Mouse (Mus musculus): Measurements from ENCODE around the gene Ube2d3. TPM values are rescaled to one million over a fixed set of nuclear protein-coding genes. Genes with fewer than 3 reads are reported as not detected.
"Not testable (repeated sequence)": the region's sequence is repeated elsewhere in the genome, so short reads cannot be mapped to it uniquely, and the experiment has no call there.

Ube2d3 gene
- total RNA-seq, 4 experiments from 2014 or later = 303 to 346 (median 323) TPM

- DNase-seq (ENCODE audit: low spot score in 2 of 2) = no peak
Measured at GRCm38 (mm10) chr3:135436901-135437616, 890 bp upstream of the Ube2d3 start.

- DNase-seq (ENCODE audit: low spot score in 2 of 2) = peak; percentile 90 to 93
Measured at GRCm38 (mm10) chr3:135438531-135438912, 573 bp downstream of the Ube2d3 start.

GRCm38 (mm10) chr3:135438913-135439531 lies 1.1 kb downstream of the Ube2d3 start:
- DNase-seq (ENCODE audit: low spot score in 2 of 2) = peak; percentile 64 to 74

GRCm38 (mm10) chr3:135439651-135440050 lies 1.7 kb downstream of the Ube2d3 start:
- DNase-seq (ENCODE audit: low spot score in 2 of 2) = no peak

- DNase-seq (ENCODE audit: low spot score in 2 of 2) = no peak
Measured at GRCm38 (mm10) chr3:135440221-135440620, 2.3 kb downstream of the Ube2d3 start.

- DNase-seq (ENCODE audit: low spot score in 2 of 2) = no peak
Measured at GRCm38 (mm10) chr3:135440621-135441020, 2.7 kb downstream of the Ube2d3 start.

GRCm38 (mm10) chr3:135444930-135445329 lies 7.0 kb downstream of the Ube2d3 start:
- no peak for DNase-seq (ENCODE audit: low spot score in 2 of 2)

- DNase-seq (ENCODE audit: low spot score in 2 of 2) = no peak
Measured at GRCm38 (mm10) chr3:135458981-135459380, 21.0 kb downstream of the Ube2d3 start.

- DNase-seq (ENCODE audit: low spot score in 2 of 2) = no peak
Measured at GRCm38 (mm10) chr3:135468402-135468801, 30.5 kb downstream of the Ube2d3 start.

- DNase-seq (ENCODE audit: low spot score in 2 of 2) = no peak
Measured at GRCm38 (mm10) chr3:135469146-135469545, 31.2 kb downstream of the Ube2d3 start.

- DNase-seq (ENCODE audit: low spot score in 2 of 2) = peak; percentile 32 to 35
Measured at GRCm38 (mm10) chr3:135469974-135470373, 32.0 kb downstream of the Ube2d3 start.

- no peak for DNase-seq (ENCODE audit: low spot score in 2 of 2)
Measured at GRCm38 (mm10) chr3:135470823-135471222, 32.9 kb downstream of the Ube2d3 start.

- no peak for DNase-seq (ENCODE audit: low spot score in 2 of 2)
Measured at GRCm38 (mm10) chr3:135475025-135475424, 37.1 kb downstream of the Ube2d3 start.

- no peak for DNase-seq (ENCODE audit: low spot score in 2 of 2)
Measured at GRCm38 (mm10) chr3:135476286-135476685, 38.3 kb downstream of the Ube2d3 start.

- no peak for DNase-seq (ENCODE audit: low spot score in 2 of 2)
Measured at GRCm38 (mm10) chr3:135476977-135477376, 39.0 kb downstream of the Ube2d3 start.

GRCm38 (mm10) chr3:135479090-135479489 lies 41.1 kb downstream of the Ube2d3 start:
- DNase-seq (ENCODE audit: low spot score in 2 of 2) = not testable (repeated sequence)

- DNase-seq (ENCODE audit: low spot score in 2 of 2) = no peak
Measured at GRCm38 (mm10) chr3:135480767-135481166, 42.8 kb downstream of the Ube2d3 start.

- no peak for DNase-seq (ENCODE audit: low spot score in 2 of 2)
Measured at GRCm38 (mm10) chr3:135481608-135482007, 43.7 kb downstream of the Ube2d3 start.

GRCm38 (mm10) chr3:135484650-135485049 lies 46.7 kb downstream of the Ube2d3 start:
- not testable (repeated sequence) for DNase-seq (ENCODE audit: low spot score in 2 of 2)

- peak; percentile 61 to 74 for DNase-seq (ENCODE audit: low spot score in 2 of 2)
Measured at GRCm38 (mm10) chr3:135485128-135485899, 47.4 kb downstream of the Ube2d3 start, which contains the start of gene Manba. Gene Manba (plus strand): TSS chr3:135485611.

- no peak for DNase-seq (ENCODE audit: low spot score in 2 of 2)
Measured at GRCm38 (mm10) chr3:135485900-135486241, 47.9 kb downstream of the Ube2d3 start.

GRCm38 (mm10) chr3:135486351-135486750 lies 48.4 kb downstream of the Ube2d3 start:
- no peak for DNase-seq (ENCODE audit: low spot score in 2 of 2)
